Mouse (Mus musculus): Measurements from ENCODE around the gene Pou3f3.

Pou3f3 gene

GRCm38 (mm10) chr1:42709431-42710160 lies 14.0 kb downstream of the Pou3f3 start:
- DNase-seq (ENCODE audit: inconsistent age in 2 of 2, low spot score in 1 of 2): no peak

- DNase-seq (ENCODE audit: inconsistent age in 2 of 2, low spot score in 1 of 2): no peak
Measured at GRCm38 (mm10) chr1:42710234-42710633, 14.7 kb downstream of the Pou3f3 start.

DNA sequence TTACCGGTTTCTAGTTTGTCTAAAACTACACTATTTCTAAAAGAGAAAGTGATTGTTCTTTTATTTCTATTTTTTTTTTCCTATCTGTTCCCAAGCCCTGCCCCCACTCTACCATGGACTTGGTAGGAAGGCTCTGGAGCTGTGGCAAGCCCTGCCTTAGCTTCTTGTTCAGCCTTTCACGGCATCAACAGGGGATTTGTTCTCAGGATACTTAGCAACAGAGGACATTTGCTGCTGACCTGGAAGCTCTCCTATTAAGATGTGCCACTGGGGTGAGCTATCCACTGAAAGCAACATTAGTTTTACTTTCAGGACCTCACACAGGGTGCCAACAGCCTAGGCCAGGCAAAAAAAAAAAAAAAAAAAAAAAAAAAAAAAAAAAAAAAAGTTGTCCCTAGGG lies 15.4 kb downstream of the Pou3f3 start:
- no peak for DNase-seq (ENCODE audit: inconsistent age in 2 of 2, low spot score in 1 of 2)

DNA sequence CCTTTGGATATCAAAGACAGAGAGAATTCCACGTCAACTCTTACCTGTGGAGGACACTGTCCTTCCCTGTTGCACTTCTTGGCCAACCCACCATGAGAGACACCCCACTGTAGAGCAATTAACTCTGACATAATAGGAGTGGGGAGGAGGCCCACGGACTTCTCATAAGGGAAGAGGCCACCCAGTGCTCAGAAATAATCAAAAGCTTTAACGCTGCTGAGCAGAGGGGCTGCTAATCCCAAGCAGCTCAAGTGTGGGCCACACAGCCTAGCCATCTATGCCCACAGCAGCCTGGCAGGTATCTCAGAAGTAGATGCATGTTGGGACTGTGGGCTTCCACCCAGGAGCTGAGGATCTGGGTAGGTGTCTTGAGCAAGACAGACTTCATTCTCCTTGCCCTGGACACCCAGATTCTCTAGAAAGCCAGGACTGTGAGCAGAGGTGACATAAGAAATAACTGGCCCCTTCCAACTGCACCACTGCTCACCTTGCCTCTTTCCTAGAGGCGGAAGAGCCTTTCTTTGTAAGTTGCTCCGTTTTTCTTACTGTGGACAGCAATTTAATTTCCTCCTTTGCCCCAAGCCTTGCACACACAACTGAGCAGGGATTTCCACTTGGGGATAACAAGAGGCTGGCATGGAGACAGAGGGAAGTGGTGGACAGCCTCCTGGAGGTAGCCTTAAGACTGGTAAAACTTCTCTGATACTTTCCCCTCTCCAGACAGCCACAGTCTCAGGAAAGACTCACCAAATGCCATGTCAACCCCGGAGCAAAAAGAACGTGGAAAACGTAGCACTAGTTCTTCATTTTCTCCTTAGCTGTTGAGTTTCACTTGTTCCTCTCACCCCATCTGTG lies 16.1 kb downstream of the Pou3f3 start:
- DNase-seq (ENCODE audit: inconsistent age in 2 of 2, low spot score in 1 of 2): no peak

GRCm38 (mm10) chr1:42712311-42712690 lies 16.7 kb downstream of the Pou3f3 start:
- DNase-seq (ENCODE audit: inconsistent age in 2 of 2, low spot score in 1 of 2): no peak

GRCm38 (mm10) chr1:42713104-42713932 lies 17.8 kb downstream of the Pou3f3 start:
- DNase-seq (ENCODE audit: inconsistent age in 2 of 2, low spot score in 1 of 2): peak; percentile 13 to 62

DNA sequence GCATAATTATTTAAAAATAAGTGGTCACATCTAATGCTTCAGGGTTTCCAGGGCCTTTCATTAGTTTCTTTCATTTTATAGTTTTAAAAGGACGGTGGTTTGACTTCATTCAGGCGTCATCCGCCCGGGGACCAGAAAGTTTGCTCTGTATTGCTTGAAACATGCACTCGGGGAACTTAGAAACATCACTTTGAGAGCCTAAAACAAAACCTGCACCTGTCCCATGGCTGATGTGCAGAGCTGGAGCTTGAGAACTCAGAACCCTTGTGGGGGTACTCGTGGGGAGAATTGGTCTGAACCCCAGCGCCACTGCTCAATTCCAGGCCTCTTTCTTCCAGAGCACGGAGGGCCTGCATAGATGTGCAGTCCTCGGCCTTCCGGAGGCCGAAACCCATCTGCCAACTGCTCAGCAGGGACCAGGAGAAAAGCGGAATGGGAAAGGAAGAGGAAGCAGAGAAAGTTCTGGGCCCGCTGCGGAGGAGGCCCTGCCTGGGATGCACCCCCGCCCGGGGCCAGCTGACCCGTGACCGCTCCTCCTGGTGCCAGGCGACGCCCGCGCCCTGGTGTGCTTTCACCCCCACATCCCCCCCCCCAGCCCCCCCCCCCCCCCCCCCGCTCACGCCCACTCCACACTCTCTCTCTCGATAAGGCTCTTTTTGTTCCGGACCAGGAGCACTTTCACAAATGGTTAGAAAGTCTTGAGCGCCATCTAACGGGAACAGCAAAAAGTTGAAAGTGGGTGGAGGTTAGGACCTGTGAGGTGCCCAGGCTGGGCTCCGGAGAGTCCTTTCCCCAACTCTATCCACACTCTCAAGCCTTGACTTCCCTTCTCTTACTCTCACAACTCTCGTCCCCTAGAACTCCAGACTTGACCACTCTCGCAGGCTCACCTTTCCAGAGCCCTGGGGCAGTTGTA lies 18.7 kb downstream of the Pou3f3 start:
- peak; percentile 35 to 78 for DNase-seq (ENCODE audit: inconsistent age in 2 of 2, low spot score in 1 of 2)

- no peak for DNase-seq (ENCODE audit: inconsistent age in 2 of 2, low spot score in 1 of 2)
Measured at GRCm38 (mm10) chr1:42718549-42718948, 23.0 kb downstream of the Pou3f3 start.

DNA sequence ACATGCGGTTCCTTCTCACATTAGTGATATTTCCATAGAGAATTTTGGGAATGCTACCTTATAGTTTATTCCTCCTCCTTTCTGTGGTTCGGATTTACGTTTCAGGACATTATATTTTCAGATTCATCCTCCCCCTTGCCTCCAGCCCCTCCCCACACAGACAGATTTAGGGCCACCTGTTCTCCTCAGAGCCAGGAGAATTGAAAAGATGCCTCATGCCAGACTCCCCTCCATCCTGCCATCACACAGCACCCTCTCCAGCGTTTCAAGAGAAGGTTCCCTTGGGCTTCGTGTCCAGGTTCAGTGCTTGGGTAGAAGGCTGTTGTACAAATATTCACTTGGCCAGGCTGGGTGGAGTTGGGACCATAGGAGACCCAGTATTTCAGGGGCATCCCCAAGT lies 25.8 kb downstream of the Pou3f3 start:
- DNase-seq (ENCODE audit: inconsistent age in 2 of 2, low spot score in 1 of 2): no peak

GRCm38 (mm10) chr1:42723769-42724300 lies 28.3 kb downstream of the Pou3f3 start:
- no peak for DNase-seq (ENCODE audit: inconsistent age in 2 of 2, low spot score in 1 of 2)

- no peak for DNase-seq (ENCODE audit: inconsistent age in 2 of 2, low spot score in 1 of 2)
Measured at GRCm38 (mm10) chr1:42724881-42725280, 29.3 kb downstream of the Pou3f3 start.

GRCm38 (mm10) chr1:42727161-42727560 lies 31.6 kb downstream of the Pou3f3 start:
- DNase-seq (ENCODE audit: inconsistent age in 2 of 2, low spot score in 1 of 2): no peak

- DNase-seq (ENCODE audit: inconsistent age in 2 of 2, low spot score in 1 of 2): no peak
Measured at GRCm38 (mm10) chr1:42727676-42728075, 32.1 kb downstream of the Pou3f3 start.

DNA sequence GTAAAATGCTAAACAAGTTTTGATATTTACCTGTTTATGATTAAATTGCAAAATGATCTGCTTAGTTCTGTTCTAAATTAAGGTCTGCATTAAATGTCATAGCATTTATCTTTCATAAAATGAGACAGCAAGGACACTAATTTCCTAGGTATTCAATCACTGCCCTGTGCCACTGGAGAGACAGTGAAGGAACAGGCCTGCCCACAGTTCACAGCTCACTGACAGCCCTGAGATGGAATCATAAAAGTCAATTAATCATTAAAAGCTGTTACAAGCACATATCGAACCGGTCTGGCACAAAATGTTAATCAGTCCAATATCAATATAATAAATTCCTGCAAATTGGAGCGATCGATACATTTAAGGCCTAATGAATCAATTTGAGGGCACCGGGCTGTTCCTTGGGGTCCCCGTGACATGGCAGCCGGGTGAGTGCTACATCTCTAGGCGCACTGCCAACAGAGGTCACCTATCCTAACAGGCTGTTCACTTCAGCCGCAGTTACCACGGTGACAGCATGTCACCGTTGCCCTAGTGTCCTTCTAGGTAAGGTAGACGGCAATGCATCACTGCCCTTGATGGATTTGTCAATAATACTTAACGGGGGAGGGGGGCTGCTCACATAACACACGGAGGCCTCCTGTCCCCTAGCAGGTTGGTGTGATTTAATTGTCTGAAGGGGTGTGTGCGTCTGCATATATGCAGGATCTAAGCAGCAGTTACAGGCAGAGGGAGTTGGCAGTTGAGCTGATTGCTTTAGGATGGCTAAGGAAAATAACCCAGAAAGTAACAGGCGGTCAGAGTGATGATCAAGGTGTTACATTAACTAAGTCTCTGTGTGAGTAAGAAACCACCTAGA lies 46.0 kb downstream of the Pou3f3 start:
- DNase-seq (ENCODE audit: inconsistent age in 2 of 2, low spot score in 1 of 2): no peak

GRCm38 (mm10) chr1:42742242-42742560 lies 46.6 kb downstream of the Pou3f3 start:
- no peak for DNase-seq (ENCODE audit: inconsistent age in 2 of 2, low spot score in 1 of 2)

- DNase-seq (ENCODE audit: inconsistent age in 2 of 2, low spot score in 1 of 2): no peak
Measured at GRCm38 (mm10) chr1:42745047-42745446, 49.5 kb downstream of the Pou3f3 start.

DNA sequence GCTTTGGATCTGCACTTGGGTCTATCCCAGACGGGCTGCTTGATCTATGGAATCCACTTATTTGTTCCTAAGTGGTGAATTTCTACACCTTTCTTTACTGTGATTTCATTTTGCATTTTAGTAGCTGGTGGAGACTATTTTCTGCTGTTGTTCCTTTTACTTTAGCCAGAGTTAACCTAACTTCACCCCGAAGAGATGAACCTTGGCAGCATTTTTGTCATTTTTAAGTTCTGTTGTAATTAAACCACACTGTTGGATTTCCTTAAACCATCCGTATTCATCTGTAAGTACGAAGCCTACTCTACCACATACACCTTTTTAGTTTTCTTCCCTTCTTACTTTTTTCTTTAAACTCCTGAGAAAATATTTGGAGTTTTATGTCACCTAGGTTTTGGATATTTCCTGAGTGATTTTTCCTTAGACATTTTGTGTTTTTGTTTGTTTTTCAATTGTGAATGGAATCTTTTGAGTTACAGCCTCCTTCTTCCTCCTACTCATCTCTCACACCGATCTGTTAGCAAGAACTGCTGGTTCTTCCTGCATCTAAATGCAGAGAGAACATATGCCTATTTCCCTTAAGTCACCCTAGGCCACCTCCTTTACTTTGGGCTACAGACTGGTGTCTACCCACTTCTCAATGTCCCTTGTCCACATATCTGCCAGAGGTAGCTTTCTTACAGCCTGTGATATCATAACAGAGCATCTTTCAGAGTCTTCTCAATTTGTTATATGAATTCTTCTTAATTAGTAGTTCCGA lies 54.1 kb downstream of the Pou3f3 start:
- DNase-seq (ENCODE audit: inconsistent age in 2 of 2, low spot score in 1 of 2): no peak

Data from adrenal gland, adult (tissue).